Mouse (Mus musculus) intestine, embryonic 15.5 days (tissue): ENCODE results near the gene Pacrg. TPM values are rescaled to one million over a fixed set of nuclear protein-coding genes. Genes with fewer than 3 reads are reported as not detected.
A peak's percentile ranks its signal among the peaks of the same experiment; 100 is the strongest.

Source experiments
- ATAC-seq: fragments of 200-750 bp; cut with Nextera tagmentation; 2 replicates; pipeline ENCODE4 v1.8.0; 2017; ENCODE audit warnings: moderate TSS enrichment, moderate library complexity
- H3K27ac ChIP-seq: fragments of 300-500 bp; sonication (generic); 2 replicates; pipeline ENCODE4 v1.5.1; 2015; ENCODE audit warnings: mild to moderate bottlenecking, inconsistent platforms
- H3K27me3 ChIP-seq: fragments of 300-500 bp; sonication (generic); replicated peaks from 2 replicates; pipeline ENCODE4 v1.6.1; 2015; ENCODE audit warnings: inconsistent platforms
- H3K36me3 ChIP-seq: fragments of 300-500 bp; sonication (generic); 2 replicates; pipeline ENCODE4 v1.6.1; 2015; ENCODE audit warnings: inconsistent platforms
- H3K4me1 ChIP-seq: fragments of 300-500 bp; sonication (generic); replicated peaks from 2 replicates; pipeline ENCODE4 v1.6.1; 2015; ENCODE audit warnings: inconsistent platforms
- H3K4me2 ChIP-seq: fragments of 300-500 bp; sonication (generic); replicated peaks from 2 replicates; pipeline ENCODE4 v1.6.1; 2015; ENCODE audit warnings: mild to moderate bottlenecking, inconsistent platforms
- H3K4me3 ChIP-seq: fragments of 300-500 bp; sonication (generic); replicated peaks from 2 replicates; pipeline ENCODE4 v1.5.1; 2015; ENCODE audit warnings: inconsistent platforms
- H3K9ac ChIP-seq: fragments of 300-500 bp; sonication (generic); 2 replicates; pipeline ENCODE4 v1.6.1; 2015; ENCODE audit warnings: inconsistent platforms
- H3K9me3 ChIP-seq: fragments of 300-500 bp; sonication (generic); 2 replicates; pipeline ENCODE4 v1.6.1; 2016; ENCODE audit warnings: inconsistent platforms
- WGBS: fragments of 180-500 bp; shearing (Covaris S2); methylation state at CpG from one replicate; pipeline ENCODE4 v1.1.7; 2015; 5-methylcytosine and 5-hydroxymethylcytosine counted together
- polyA plus RNA-seq: library from polyadenylated mRNA; unstranded; fragments of >200 nt; fragmentation: Nextera tagmentation; extraction: Ambion mirVana; gene quantifications from 2 replicates; pipeline ENCODE4 v1.2.1, GENCODE M21; 2015

The Pacrg gene
- polyA plus RNA-seq, 1 experiment from 2014 or later, result 0.93 TPM

- H3K4me3 ChIP-seq, result no peak overlapping the region
- H3K9ac ChIP-seq, result no peak overlapping the region
- no peaks in the 10 kb centered on the region for H3K9me3 ChIP-seq
- no peak overlapping the region for H3K27ac ChIP-seq
- no peak for ATAC-seq
- H3K27me3 ChIP-seq, result no peaks in the 10 kb centered on the region
- no peak overlapping the region for H3K4me2 ChIP-seq
- WGBS, result 75% methylated on average over 8 of the region's 8 CpGs
- H3K4me1 ChIP-seq, result no peaks in the 10 kb centered on the region
- no peaks in the 10 kb centered on the region for H3K36me3 ChIP-seq
Observed at GRCm38 (mm10) chr17:10635955-10636470, 204.1 kb downstream of the Pacrg start.

- Histone ChIP-seq H3K27me3 (no peaks in the 10 kb centered on the region), H3K9ac (no peak overlapping the region), H3K4me3 (no peak overlapping the region), H3K4me2 (no peak overlapping the region), H3K9me3 (no peaks in the 10 kb centered on the region), H3K36me3 (no peaks in the 10 kb centered on the region), H3K4me1 (no peaks in the 10 kb centered on the region), H3K27ac (no peak overlapping the region)
- 93% methylated on average over 11 of the region's 11 CpGs for WGBS
- ATAC-seq, result no peak
Observed at GRCm38 (mm10) chr17:10635470-10635869, 204.6 kb downstream of the Pacrg start.

- H3K27ac ChIP-seq, result no peak overlapping the region
- no peak overlapping the region for H3K9ac ChIP-seq
- no peak overlapping the region for H3K4me3 ChIP-seq
- H3K4me2 ChIP-seq, result no peak overlapping the region
- no peaks in the 10 kb centered on the region for H3K27me3 ChIP-seq
- no peaks in the 10 kb centered on the region for H3K9me3 ChIP-seq
- H3K36me3 ChIP-seq, result no peaks in the 10 kb centered on the region
- WGBS, result 95% methylated on average over 6 of the region's 6 CpGs
- ATAC-seq, result no peak
- H3K4me1 ChIP-seq, result no peaks in the 10 kb centered on the region
Observed at GRCm38 (mm10) chr17:10635046-10635445, 205.1 kb downstream of the Pacrg start.

GRCm38 (mm10) chr17:10633769-10634168 is 206.3 kb downstream of the Pacrg start:
- Histone ChIP-seq H3K27ac (no peak overlapping the region), H3K9me3 (no peaks in the 10 kb centered on the region), H3K4me1 (no peaks in the 10 kb centered on the region), H3K27me3 (no peaks in the 10 kb centered on the region), H3K9ac (no peak overlapping the region), H3K4me3 (no peak overlapping the region), H3K4me2 (no peak overlapping the region), H3K36me3 (no peaks in the 10 kb centered on the region)
- WGBS, result 90% methylated on average over 7 of the region's 7 CpGs
- ATAC-seq, result no peak

- ATAC-seq, result 0 out of 2 replicates have a peak, but pooled peaks have one; percentile 28
- Histone ChIP-seq H3K4me1 (no peaks in the 10 kb centered on the region), H3K9ac (no peak overlapping the region), H3K36me3 (no peaks in the 10 kb centered on the region), H3K27ac (no peak overlapping the region), H3K4me3 (no peak overlapping the region), H3K27me3 (no peaks in the 10 kb centered on the region), H3K4me2 (no peak overlapping the region), H3K9me3 (no peaks in the 10 kb centered on the region)
- 85% methylated on average over 4 of the region's 4 CpGs for WGBS
Observed at GRCm38 (mm10) chr17:10628240-10628639, 211.9 kb downstream of the Pacrg start.

GRCm38 (mm10) chr17:10627476-10627875 is 212.6 kb downstream of the Pacrg start:
- no peaks in the 10 kb centered on the region for H3K4me1 ChIP-seq
- no peak overlapping the region for H3K9ac ChIP-seq
- no peaks in the 10 kb centered on the region for H3K27me3 ChIP-seq
- ATAC-seq, result no peak
- H3K36me3 ChIP-seq, result no peaks in the 10 kb centered on the region
- H3K4me2 ChIP-seq, result no peak overlapping the region
- 76% methylated on average over 2 of the region's 2 CpGs for WGBS
- no peaks in the 10 kb centered on the region for H3K9me3 ChIP-seq
- no peak overlapping the region for H3K27ac ChIP-seq
- no peak overlapping the region for H3K4me3 ChIP-seq

GRCm38 (mm10) chr17:10626299-10627095 is 213.6 kb downstream of the Pacrg start:
- no peaks in the 10 kb centered on the region for H3K4me1 ChIP-seq
- H3K4me3 ChIP-seq, result no peak overlapping the region
- no peak for ATAC-seq
- no peaks in the 10 kb centered on the region for H3K36me3 ChIP-seq
- H3K27me3 ChIP-seq, result no peaks in the 10 kb centered on the region
- no peak overlapping the region for H3K27ac ChIP-seq
- H3K9me3 ChIP-seq, result no peaks in the 10 kb centered on the region
- WGBS, result 78% methylated on average over 13 of the region's 13 CpGs
- H3K9ac ChIP-seq, result no peak overlapping the region
- no peak overlapping the region for H3K4me2 ChIP-seq

GRCm38 (mm10) chr17:10624699-10625424 is 215.2 kb downstream of the Pacrg start:
- Histone ChIP-seq H3K9me3 (no peaks in the 10 kb centered on the region), H3K9ac (no peak overlapping the region), H3K27ac (no peak overlapping the region), H3K4me3 (no peak overlapping the region), H3K4me2 (no peak overlapping the region), H3K27me3 (no peaks in the 10 kb centered on the region), H3K36me3 (no peaks in the 10 kb centered on the region), H3K4me1 (no peaks in the 10 kb centered on the region)
- WGBS, result 76% methylated on average over 6 of the region's 6 CpGs
- ATAC-seq, result no peak

GRCm38 (mm10) chr17:10620621-10621020 is 219.5 kb downstream of the Pacrg start:
- no peaks in the 10 kb centered on the region for H3K9me3 ChIP-seq
- H3K4me3 ChIP-seq, result no peak overlapping the region
- WGBS, result 79% methylated on average over 2 of the region's 2 CpGs
- H3K9ac ChIP-seq, result no peak overlapping the region
- H3K36me3 ChIP-seq, result no peaks in the 10 kb centered on the region
- no peak overlapping the region for H3K4me2 ChIP-seq
- H3K4me1 ChIP-seq, result no peaks in the 10 kb centered on the region
- H3K27ac ChIP-seq, result no peak overlapping the region
- H3K27me3 ChIP-seq, result no peaks in the 10 kb centered on the region
- ATAC-seq, result no peak

- Histone ChIP-seq H3K36me3 (no peaks in the 10 kb centered on the region), H3K4me3 (no peak overlapping the region), H3K27me3 (no peaks in the 10 kb centered on the region), H3K27ac (no peak overlapping the region), H3K4me1 (no peaks in the 10 kb centered on the region), H3K9me3 (no peaks in the 10 kb centered on the region), H3K4me2 (no peak overlapping the region), H3K9ac (no peak overlapping the region)
- 77% methylated on average over 3 of the region's 3 CpGs for WGBS
- ATAC-seq, result no peak
Observed at GRCm38 (mm10) chr17:10619881-10620280, 220.2 kb downstream of the Pacrg start.

GRCm38 (mm10) chr17:10617656-10618055 is 222.5 kb downstream of the Pacrg start:
- 59% methylated on average over 4 of the region's 4 CpGs for WGBS
- H3K27ac ChIP-seq, result no peak overlapping the region
- no peaks in the 10 kb centered on the region for H3K9me3 ChIP-seq
- H3K4me1 ChIP-seq, result no peaks in the 10 kb centered on the region
- no peak overlapping the region for H3K9ac ChIP-seq
- no peaks in the 10 kb centered on the region for H3K27me3 ChIP-seq
- H3K4me2 ChIP-seq, result no peak overlapping the region
- no peak for ATAC-seq
- H3K4me3 ChIP-seq, result no peak overlapping the region
- H3K36me3 ChIP-seq, result no peaks in the 10 kb centered on the region

- no peak overlapping the region for H3K4me3 ChIP-seq
- H3K9ac ChIP-seq, result no peak overlapping the region
- no peaks in the 10 kb centered on the region for H3K4me1 ChIP-seq
- no peaks in the 10 kb centered on the region for H3K9me3 ChIP-seq
- H3K4me2 ChIP-seq, result no peak overlapping the region
- 88% methylated on average over 7 of the region's 7 CpGs for WGBS
- no peak for ATAC-seq
- no peak overlapping the region for H3K27ac ChIP-seq
- no peaks in the 10 kb centered on the region for H3K27me3 ChIP-seq
- no peaks in the 10 kb centered on the region for H3K36me3 ChIP-seq
Observed at GRCm38 (mm10) chr17:10615611-10616010, 224.5 kb downstream of the Pacrg start.
